Mouse (Mus musculus): ENCODE results near the gene Herc3.
"Not testable (repeated sequence)": the region's sequence is repeated elsewhere in the genome, so short reads cannot be mapped to it uniquely, and the experiment has no call there.

The Herc3 gene

GRCm38 (mm10) chr6:58831232-58832009 is at the start of gene Herc3:
Gene Herc3, plus strand, starts transcription at chr6:58831465.
- in situ Hi-C loops (cut with MboI; ENCODE audit: unreplicated experiment in 2 of 2): loop anchor here (10.0 to 25.0 kb wide), 3 partner anchors 163 to 656 kb away; no protein-coding TSS in a partner anchor

GRCm38 (mm10) chr6:58801394-58801793 is 29.9 kb upstream of the Herc3 start:
- in situ Hi-C loops (cut with MboI; ENCODE audit: unreplicated experiment in 2 of 2): no loop called here

- in situ Hi-C loops (cut with MboI; ENCODE audit: unreplicated experiment in 2 of 2): no loop called here
Observed at GRCm38 (mm10) chr6:58814381-58814780, 16.9 kb upstream of the Herc3 start.

GRCm38 (mm10) chr6:58817037-58817436 is 14.2 kb upstream of the Herc3 start:
- in situ Hi-C loops (cut with MboI; ENCODE audit: unreplicated experiment in 2 of 2): not testable (repeated sequence)

- in situ Hi-C loops (cut with MboI; ENCODE audit: unreplicated experiment in 2 of 2): loop anchor here in 1 of 2 experiments (25.0 kb wide), 1 partner anchor 662 kb away; no protein-coding TSS in a partner anchor
Observed at GRCm38 (mm10) chr6:58825619-58826018, 5.6 kb upstream of the Herc3 start.

- in situ Hi-C loops (cut with MboI; ENCODE audit: unreplicated experiment in 2 of 2): loop anchor here in 1 of 2 experiments (25.0 kb wide), 1 partner anchor 661 kb away; no protein-coding TSS in a partner anchor
Observed at GRCm38 (mm10) chr6:58826089-58826488, 5.2 kb upstream of the Herc3 start.

- in situ Hi-C loops (cut with MboI; ENCODE audit: unreplicated experiment in 2 of 2): loop anchor here in 1 of 2 experiments (25.0 kb wide), 1 partner anchor 659 kb away; no protein-coding TSS in a partner anchor
Observed at GRCm38 (mm10) chr6:58828582-58828981, 2.7 kb upstream of the Herc3 start.

- in situ Hi-C loops (cut with MboI; ENCODE audit: unreplicated experiment in 2 of 2): loop anchor here (10.0 to 25.0 kb wide), 3 partner anchors 164 to 656 kb away; no protein-coding TSS in a partner anchor
Observed at GRCm38 (mm10) chr6:58830840-58831231, 429 bp upstream of the Herc3 start.

- in situ Hi-C loops (cut with MboI; ENCODE audit: unreplicated experiment in 2 of 2): loop anchor here (10.0 to 25.0 kb wide), 3 partner anchors 162 to 655 kb away; no protein-coding TSS in a partner anchor
Observed at GRCm38 (mm10) chr6:58832591-58833018, 1.3 kb downstream of the Herc3 start.

GRCm38 (mm10) chr6:58834470-58834869 is 3.2 kb downstream of the Herc3 start:
- in situ Hi-C loops (cut with MboI; ENCODE audit: unreplicated experiment in 2 of 2): loop anchor here (10.0 to 25.0 kb wide), 3 partner anchors 160 to 653 kb away; no protein-coding TSS in a partner anchor

GRCm38 (mm10) chr6:58835591-58835990 is 4.3 kb downstream of the Herc3 start:
- in situ Hi-C loops (cut with MboI; ENCODE audit: unreplicated experiment in 2 of 2): loop anchor here (10.0 to 25.0 kb wide), 3 partner anchors 159 to 652 kb away; no protein-coding TSS in a partner anchor

- in situ Hi-C loops (cut with MboI; ENCODE audit: unreplicated experiment in 2 of 2): loop anchor here (10.0 to 25.0 kb wide), 3 partner anchors 158 to 651 kb away; no protein-coding TSS in a partner anchor
Observed at GRCm38 (mm10) chr6:58836476-58836875, 5.2 kb downstream of the Herc3 start.

- in situ Hi-C loops (cut with MboI; ENCODE audit: unreplicated experiment in 2 of 2): loop anchor here (10.0 to 25.0 kb wide), 3 partner anchors 157 to 649 kb away; no protein-coding TSS in a partner anchor
Observed at GRCm38 (mm10) chr6:58837917-58838316, 6.7 kb downstream of the Herc3 start.

GRCm38 (mm10) chr6:58841208-58841607 is 9.9 kb downstream of the Herc3 start:
- in situ Hi-C loops (cut with MboI; ENCODE audit: unreplicated experiment in 2 of 2): loop anchor here in 1 of 2 experiments (25.0 kb wide), 1 partner anchor 646 kb away; no protein-coding TSS in a partner anchor

- in situ Hi-C loops (cut with MboI; ENCODE audit: unreplicated experiment in 2 of 2): loop anchor here in 1 of 2 experiments (25.0 kb wide), 1 partner anchor 645 kb away; no protein-coding TSS in a partner anchor
Observed at GRCm38 (mm10) chr6:58842186-58842585, 10.9 kb downstream of the Herc3 start.

GRCm38 (mm10) chr6:58843580-58843979 is 12.3 kb downstream of the Herc3 start:
- in situ Hi-C loops (cut with MboI; ENCODE audit: unreplicated experiment in 2 of 2): loop anchor here in 1 of 2 experiments (25.0 kb wide), 1 partner anchor 644 kb away; no protein-coding TSS in a partner anchor

- in situ Hi-C loops (cut with MboI; ENCODE audit: unreplicated experiment in 2 of 2): loop anchor here in 1 of 2 experiments (25.0 kb wide), 1 partner anchor 643 kb away; no protein-coding TSS in a partner anchor
Observed at GRCm38 (mm10) chr6:58844188-58844822, 13.0 kb downstream of the Herc3 start.

GRCm38 (mm10) chr6:58846850-58847692 is 15.8 kb downstream of the Herc3 start:
- in situ Hi-C loops (cut with MboI; ENCODE audit: unreplicated experiment in 2 of 2): loop anchor here in 1 of 2 experiments (25.0 kb wide), 1 partner anchor 640 kb away; no protein-coding TSS in a partner anchor

GRCm38 (mm10) chr6:58847836-58848235 is 16.6 kb downstream of the Herc3 start:
- in situ Hi-C loops (cut with MboI; ENCODE audit: unreplicated experiment in 2 of 2): loop anchor here in 1 of 2 experiments (25.0 kb wide), 1 partner anchor 639 kb away; no protein-coding TSS in a partner anchor

Measured in v-Abl transformed pro-B cells (cell line).